Mouse (Mus musculus): ENCODE data around the gene Scg2. TPM values are rescaled to one million over a fixed set of nuclear protein-coding genes. Genes with fewer than 3 reads are reported as not detected.

Gene Scg2
- not detected in 2 replicates for total RNA-seq (2015; ENCODE audit: low replicate concordance)
- total RNA-seq (2017; ENCODE audit: low replicate concordance): not detected in 2 replicates

DNA sequence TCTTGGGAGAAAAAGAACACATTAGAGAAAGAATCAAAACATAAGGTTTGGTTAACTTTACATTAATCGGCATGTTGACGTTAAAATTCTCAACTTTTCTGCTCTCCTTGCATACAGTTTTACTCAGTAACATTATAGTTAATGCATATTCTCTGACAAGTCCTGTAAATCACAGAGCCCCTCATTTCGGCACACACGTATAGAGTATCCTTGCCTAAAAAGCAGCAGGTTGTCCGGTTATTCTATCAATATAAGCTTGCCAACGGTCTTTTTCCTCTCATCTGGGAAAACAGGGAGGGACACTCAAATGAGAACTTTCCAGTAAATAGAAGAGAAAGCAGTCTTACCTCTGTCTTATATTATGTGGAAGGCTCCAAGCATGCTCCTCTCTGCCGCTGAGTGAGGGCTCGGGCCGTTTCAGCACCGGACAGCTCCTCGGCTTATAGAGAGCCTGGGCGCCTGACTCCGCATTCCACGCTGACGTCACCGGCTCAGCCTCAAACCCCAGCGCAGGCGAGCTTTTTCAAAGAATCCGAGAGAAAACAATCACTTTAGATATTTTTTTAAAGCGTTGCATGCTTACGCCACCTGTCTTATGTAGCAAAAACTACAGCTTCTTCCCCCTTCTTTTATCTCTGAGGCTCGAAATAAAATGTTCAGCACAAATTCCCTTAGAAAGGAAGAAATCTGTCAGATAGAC is at the start of gene Scg2:
Scg2 (minus strand) TSS at position 512 of the 700 bp plus-strand sequence.
- ATAC-seq (replicated peaks; ENCODE audit: low FRiP score, poor library complexity, severe bottlenecking): no peak

DNA sequence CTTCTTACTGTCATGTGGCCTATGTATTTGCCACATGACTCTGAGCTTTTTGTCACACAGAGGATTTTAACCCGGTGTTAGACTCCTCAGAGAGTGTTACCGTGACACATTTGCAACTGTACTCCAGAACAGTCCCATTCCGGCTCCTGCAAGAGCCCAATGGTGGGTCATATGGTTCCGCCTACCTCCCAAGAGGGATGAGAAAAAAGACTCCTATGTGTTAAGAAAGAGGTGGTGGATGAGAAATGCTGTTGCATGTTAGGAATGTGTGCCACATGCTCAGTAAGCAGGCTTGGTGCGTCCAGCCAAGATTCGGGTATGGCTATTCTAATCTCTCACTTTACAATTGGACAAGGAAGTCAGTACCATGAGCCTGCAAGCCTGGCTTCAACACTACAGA is 45.6 kb upstream of the Scg2 start:
- no peak for ATAC-seq (replicated peaks; ENCODE audit: low FRiP score, poor library complexity, severe bottlenecking)

DNA sequence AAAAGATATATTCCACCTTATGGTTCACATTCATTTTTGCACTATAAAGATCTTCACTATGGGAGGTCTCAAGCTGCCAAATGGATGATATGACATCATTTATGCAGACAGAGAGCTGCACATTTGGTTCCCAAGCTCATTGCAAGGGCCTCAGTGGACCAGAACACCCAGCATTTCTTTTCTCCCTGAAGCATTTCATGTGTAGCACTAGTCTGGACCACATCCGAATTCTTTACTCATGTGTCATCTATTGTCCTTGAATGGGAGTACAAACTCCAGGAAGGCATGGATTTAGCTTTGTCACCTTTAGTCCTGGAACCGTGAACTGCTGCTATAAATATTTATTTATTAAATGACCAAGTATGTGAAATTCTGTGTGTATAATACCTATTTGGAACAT is 30.9 kb upstream of the Scg2 start:
- no peak for ATAC-seq (replicated peaks; ENCODE audit: low FRiP score, poor library complexity, severe bottlenecking)

DNA sequence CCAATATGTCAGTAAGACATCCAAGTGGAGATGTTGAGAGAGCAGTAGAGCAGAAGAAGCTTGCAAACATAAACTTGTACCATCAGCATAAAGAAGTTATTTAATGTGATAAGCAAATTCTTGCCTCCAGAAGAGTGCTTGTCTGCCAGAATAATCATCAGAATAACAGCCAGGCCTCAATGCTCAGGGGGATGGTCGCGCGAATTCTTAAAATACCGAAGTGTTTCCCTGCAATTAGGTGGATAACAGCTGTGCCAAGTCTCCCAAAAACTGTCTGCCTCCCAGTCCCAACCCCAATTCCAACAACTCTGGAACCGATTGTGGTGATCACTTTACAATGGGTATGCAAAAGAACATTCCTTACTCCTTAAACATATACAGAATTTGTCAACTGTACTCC is 30.0 kb upstream of the Scg2 start:
- ATAC-seq (replicated peaks; ENCODE audit: low FRiP score, poor library complexity, severe bottlenecking): no peak

DNA sequence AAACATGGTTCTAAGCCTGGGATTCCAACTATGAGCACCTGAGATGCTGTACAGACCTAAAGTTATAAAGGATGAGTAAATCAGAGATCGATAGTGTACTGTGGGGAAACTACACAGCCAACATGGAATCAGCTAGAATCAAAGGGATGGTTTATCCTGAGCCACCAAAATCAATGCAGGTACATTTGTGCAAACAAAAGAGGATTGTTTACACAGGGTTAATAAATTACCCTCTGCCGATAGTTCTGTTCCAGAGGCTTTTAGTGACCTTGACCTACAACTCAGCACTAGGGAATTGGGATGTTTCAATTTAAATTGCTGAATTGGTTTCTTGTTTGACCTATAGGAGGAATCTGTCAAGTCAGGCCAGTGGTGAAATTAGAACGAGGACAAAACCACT is 26.7 kb upstream of the Scg2 start:
- ATAC-seq (replicated peaks; ENCODE audit: low FRiP score, poor library complexity, severe bottlenecking): no peak

DNA sequence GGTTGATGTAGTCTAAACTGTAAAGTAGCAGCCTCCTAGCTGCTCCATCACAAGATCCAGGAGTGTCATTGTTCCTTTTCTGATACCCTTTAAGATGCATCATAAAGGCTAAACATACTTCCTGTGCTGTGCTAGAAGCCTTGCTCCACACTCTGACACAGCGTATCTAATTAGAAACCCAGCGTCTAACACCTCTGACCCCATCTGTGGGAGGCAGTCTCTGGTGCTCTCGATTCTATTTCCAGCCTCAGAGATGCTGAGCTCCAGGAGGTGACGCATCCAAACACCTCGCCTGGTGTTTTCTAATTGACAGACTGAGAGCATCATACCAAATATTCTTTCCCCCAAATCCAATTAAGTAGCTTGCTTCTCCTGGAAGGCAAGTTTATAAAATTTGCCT is 18.6 kb upstream of the Scg2 start:
- no peak for ATAC-seq (replicated peaks; ENCODE audit: low FRiP score, poor library complexity, severe bottlenecking)

DNA sequence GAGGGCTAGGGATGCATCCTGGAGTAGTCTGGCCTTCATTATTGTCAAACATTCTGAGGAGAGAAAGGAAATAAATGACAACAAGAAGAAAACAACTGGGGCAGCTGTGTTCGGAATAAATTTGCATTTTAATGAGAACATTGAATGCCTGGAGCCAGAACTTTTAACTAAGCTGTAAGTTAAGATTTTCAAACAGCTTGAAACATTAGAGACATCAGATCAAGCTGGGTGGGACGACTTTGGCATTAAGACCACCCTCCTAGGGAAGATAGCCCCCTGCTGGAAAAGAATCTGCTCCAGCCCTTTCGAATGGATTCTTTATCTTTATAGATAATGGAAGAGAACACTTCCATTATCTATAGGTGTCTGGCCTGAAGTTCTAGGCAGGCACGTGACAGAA is 14.2 kb upstream of the Scg2 start:
- no peak for ATAC-seq (replicated peaks; ENCODE audit: low FRiP score, poor library complexity, severe bottlenecking)

DNA sequence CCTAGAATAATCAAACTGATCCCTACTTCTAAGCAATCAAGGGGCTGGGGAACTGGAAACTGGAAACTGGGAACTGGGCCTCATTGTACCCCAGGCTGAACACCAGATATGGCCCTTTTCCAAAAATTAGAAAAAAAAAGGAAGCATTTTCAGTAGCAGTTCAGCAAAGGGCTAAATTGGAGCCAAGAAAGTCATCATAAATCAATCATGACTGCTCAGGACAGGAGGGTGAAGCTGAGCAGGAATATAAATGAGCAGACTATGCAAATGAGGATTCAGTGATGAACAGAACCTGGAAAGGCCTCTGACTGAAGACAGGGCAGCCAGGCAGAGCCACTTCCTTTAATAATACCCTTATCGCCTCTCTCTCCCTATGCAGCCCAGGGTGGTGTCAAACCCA is 12.4 kb upstream of the Scg2 start:
- no peak for ATAC-seq (replicated peaks; ENCODE audit: low FRiP score, poor library complexity, severe bottlenecking)

DNA sequence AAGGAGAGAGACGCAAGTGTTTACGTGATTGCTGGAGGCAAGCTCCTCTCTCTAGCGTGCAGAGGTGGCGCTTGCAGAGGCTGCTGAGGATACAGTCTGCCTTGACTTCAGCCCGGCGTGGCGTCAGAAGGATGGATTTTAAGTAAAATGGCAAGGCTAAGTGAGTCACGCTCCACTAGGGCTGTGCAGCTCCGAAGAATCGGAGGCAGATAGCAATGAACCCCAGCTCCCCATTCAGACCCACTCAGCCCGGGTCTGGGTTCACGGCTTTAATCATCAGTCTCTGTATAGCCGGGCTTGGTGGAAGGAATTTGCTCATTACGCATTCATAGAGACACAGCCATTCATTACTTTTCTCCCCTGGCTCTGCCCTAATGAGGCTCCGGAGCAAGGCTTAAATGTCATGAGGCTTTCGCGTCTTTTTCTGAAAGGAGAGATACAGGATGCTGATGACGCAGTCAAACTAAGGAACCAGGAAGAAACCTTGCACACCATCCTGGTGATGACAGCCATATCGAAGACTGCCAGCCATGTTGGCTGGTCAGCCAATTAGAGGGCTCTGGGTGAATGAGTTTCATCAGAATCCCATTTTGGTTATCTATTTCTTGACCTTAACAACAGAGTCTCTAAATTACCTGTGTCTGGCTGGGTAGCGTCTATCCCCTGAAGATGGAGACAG is 10.6 kb upstream of the Scg2 start:
- no peak for ATAC-seq (replicated peaks; ENCODE audit: low FRiP score, poor library complexity, severe bottlenecking)

DNA sequence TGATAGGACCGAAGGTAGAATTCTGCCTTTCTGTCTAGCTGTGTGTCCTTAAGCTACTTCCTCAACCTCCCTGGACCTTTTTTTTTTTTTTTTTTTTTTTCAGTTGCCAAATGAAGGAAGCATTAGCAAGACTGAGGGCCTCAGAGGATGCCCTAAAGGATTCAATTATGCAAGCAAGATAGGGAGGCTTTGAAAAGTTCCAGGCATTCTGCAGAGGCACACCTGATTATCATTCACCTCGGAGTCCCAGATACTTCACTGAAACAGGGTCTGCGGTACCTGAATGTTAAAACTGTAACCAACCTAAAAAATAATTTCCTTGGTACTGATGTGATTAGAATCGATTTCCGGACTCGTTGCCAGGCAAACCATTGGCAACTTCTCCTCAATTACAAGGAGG is 10.0 kb upstream of the Scg2 start:
- no peak for ATAC-seq (replicated peaks; ENCODE audit: low FRiP score, poor library complexity, severe bottlenecking)

DNA sequence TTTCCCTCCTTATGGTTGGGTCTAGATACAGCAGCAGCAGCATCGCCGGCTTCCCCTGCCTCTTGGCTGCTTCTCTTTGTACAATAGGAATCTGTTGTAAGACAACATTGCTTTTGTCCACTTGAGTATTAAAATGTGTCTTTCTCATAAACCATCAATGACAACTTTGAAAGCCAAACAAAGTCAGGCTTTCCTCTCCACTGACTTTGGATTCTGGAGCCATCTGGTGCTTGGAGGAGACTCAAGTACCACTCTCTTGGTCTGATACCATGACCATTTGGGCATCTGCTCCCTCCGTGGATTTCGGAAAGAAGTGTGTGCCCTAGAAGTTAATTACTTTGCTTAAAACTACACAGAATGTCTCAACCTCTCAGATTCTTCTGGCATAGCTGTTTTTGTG is 5.7 kb upstream of the Scg2 start:
- no peak for ATAC-seq (replicated peaks; ENCODE audit: low FRiP score, poor library complexity, severe bottlenecking)

DNA sequence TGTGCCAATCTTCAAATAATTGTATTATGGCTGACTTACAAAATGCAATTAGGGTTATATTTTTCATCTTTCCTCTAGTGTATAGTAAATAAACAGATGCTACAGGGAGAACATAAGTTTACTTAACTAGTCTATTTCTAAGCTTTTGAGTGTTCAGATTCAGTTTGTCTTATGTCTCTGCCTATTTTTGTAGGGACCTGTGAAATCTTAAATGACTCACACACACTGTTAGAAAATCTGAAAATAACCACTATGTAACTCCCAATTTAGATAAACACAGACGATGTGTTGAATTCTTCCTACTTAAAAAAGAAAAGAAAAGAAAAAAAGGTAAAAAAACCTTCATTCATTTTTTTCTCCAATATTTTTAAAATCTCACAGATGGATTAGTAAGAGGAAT is 2.2 kb downstream of the Scg2 start:
- ATAC-seq (replicated peaks; ENCODE audit: low FRiP score, poor library complexity, severe bottlenecking): no peak

DNA sequence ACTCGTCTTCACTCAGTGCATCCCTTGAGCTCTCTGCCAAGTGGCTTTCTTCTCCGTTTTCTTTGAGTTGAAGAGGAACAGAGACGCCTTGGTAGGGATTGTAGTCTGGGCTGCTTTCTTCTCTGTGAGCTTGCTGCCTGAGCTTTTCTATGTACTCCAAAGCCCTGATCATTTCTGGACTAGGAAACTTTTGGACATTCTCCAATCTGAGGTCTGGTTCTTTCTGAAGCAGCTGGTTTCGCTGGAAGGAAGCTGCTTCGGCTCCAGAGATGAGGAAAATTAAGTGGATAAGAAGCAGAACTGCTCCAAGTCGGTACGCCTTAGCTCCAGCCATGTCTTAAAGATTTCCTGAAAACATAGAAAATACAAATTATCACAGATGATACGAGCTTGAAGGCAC is 3.2 kb downstream of the Scg2 start:
- no peak for ATAC-seq (replicated peaks; ENCODE audit: low FRiP score, poor library complexity, severe bottlenecking)

DNA sequence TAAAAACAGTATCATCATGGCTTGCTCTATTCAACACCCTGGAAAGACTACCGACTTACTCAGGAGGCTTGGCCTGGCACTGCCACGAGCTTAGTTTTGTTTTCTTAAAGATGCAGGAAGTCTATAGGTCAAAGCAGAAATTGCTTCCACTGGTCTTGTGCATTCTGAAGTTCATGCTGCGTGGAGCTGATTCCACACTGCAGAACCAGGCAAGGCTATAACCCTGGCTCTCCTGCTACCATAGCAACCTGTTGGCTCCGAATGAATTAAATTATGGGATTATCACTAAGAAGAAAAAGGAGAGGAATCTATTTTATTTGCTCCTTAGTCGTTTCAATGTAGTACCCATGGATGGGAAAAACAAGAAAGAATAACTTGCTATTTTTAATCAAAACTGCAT is 10.9 kb downstream of the Scg2 start:
- no peak for ATAC-seq (replicated peaks; ENCODE audit: low FRiP score, poor library complexity, severe bottlenecking)

DNA sequence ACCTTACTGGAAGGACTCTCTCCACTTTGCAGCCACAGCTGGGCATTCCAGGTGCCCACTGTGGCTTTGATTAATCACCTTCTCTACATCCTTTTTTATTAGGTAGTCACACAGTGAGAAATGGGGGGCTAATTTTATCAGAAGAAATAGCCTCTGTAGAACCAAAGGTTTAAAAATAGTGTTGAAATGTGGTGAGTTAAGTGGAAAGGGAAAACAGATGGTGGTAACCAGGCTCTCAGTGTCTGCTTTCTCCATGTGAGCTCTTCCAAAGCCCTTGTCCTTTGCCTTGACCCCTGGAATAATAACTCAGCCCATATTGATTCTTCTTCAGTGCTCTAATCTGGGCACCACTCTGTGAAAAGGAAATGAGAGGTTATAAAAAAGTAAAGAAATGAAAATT is 24.4 kb downstream of the Scg2 start:
- ATAC-seq (replicated peaks; ENCODE audit: low FRiP score, poor library complexity, severe bottlenecking): no peak

DNA sequence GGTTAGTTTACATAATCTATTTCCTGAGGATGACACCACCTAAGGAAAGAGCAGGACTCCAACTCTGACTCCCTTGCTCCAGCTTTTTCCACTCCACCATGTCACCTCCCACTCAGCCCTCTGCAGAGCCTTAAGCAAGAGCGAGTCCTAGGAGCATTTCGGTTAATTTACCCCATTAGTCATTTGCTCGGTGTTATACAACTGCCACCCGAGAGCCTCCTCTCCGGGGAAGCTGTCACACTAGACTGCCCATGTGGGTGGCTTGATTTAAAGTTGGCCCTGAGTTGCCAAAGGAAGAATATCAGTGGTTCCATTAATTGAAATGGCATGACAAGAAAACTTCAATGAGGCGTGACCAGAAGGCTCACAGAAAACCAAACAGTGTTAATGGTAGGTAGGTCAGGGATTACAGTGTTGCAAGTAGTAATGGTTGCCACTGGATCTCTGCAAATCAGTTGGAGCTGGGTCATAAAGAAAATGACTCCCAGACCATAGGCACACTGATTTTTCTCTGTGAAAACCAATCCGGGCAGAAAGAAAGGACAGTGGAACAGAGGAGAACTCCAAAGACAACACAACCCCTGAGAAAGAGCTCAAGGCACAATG is 33.5 kb downstream of the Scg2 start:
- no peak for ATAC-seq (replicated peaks; ENCODE audit: low FRiP score, poor library complexity, severe bottlenecking)

DNA sequence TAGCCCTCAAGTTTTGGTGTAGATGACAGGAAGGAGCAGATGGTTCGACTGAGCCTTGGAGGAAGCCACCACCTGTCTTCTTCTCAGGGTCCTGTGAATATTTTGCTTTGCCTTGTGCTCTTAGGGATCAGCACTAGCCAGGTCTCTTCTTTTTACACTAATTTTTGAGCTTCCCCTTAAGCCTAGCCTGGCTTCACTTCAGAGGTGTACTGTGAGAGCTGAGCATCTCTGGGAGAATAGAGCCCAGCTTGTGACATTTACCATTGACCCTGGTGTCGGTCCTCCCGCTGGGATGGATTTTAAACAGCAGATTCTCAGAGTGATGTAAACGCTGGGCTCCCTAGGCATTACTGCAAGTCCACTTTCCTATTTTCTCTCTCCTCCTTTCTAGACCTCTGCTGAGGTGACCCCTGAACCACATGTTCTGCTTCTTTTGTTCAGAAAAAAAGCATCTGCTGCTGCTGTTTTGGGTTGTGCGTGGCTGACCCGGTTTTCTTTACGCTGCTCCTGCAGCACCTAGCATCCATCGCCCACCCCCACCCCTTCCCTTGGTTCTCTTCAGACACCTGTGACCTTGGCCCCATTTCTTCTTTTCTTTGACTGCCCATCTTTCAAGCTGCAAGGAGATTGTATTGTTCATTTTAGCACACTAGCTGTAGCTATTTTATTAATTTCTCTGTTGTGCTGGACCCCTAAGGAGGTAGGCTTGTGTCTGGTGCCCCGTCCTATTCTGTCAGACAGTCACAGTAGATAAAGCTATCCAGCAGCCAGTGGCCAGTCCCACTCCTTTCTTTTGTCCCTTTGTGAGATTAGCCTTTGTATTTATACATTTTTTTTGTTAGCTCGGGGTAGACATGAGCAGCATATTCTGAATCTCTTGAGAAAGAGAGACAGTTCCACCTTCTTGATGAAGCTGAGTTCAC is 38.6 kb downstream of the Scg2 start:
- ATAC-seq (replicated peaks; ENCODE audit: low FRiP score, poor library complexity, severe bottlenecking): no peak

DNA sequence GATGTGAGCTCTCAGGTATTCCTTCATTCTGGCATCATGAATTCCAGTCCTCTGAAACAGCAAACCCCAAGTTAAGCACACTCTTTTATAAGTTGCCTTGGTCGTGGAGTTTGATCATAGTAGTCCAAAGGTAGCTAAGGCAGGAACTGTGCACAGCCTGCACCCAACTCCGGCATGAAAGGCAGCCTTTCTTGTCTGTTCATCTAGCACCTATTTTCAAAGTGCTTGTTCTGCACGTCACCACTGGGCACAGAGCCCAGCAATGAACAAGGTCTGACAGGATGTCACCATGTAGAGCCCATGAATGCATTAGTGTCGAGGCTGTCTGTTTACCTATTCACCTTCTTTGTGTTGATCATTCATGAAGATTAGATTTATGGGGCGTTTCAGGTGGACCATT is 39.6 kb downstream of the Scg2 start:
- ATAC-seq (replicated peaks; ENCODE audit: low FRiP score, poor library complexity, severe bottlenecking): no peak

Measured in erythroblast, adult 5-6 weeks (primary cell).